ENCODE assay signal across 22 mouse cellular contexts in genomic region chr5:36839602-36840001, GRCm38 (mm10). TPM values are rescaled to one million over a fixed set of nuclear protein-coding genes. Genes with fewer than 3 reads are reported as not detected.
A peak's percentile ranks its signal among the peaks of the same experiment; 100 is the strongest.
DNase-seq lines count a peak whose midpoint lies in the region; ATAC-seq lines count a peak whose summit lies in the region.
"Had no signal": no experiment of that assay in that cellular context is flagged by ENCODE, and none has a peak within 500 bp of the region (broad histone marks: within the 10 kb centered on the region; RNA-seq: fewer than 3 reads in every experiment).

No protein-coding gene starts in this region.

- no peak overlapping the region for H3K4me2 ChIP-seq in embryonic facial prominence, embryonic 14.5 days (ENCODE audit: low read depth, low read length)
- H3K4me2 ChIP-seq: embryonic facial prominence, embryonic 12.5 days; embryonic facial prominence, embryonic 15.5 days; forebrain, embryonic 12.5 days had no signal

- H3K27me3 ChIP-seq in embryonic facial prominence, embryonic 14.5 days (replicated peaks; ENCODE audit: control insufficient read depth, insufficient read depth, low read length): no peaks in the 10 kb centered on the region
- no peaks in the 10 kb centered on the region for H3K27me3 ChIP-seq in embryonic facial prominence, embryonic 10.5 days (replicated peaks; ENCODE audit: low read depth, poor library complexity, severe bottlenecking)
- H3K27me3 ChIP-seq: embryonic facial prominence, embryonic 12.5 days; embryonic facial prominence, embryonic 15.5 days; forebrain, embryonic 12.5 days; Patski had no signal

- no peak overlapping the region for H3K4me3 ChIP-seq in embryonic facial prominence, embryonic 14.5 days (ENCODE audit: low read depth, low read length)
- no peak overlapping the region for H3K4me3 ChIP-seq in embryonic facial prominence, embryonic 10.5 days
- H3K4me3 ChIP-seq: embryonic facial prominence, embryonic 12.5 days; embryonic facial prominence, embryonic 15.5 days; erythroblast, embryonic 14.5 days; forebrain, embryonic 10.5 days; forebrain, embryonic 12.5 days had no signal

- peak; percentile 14 for DNase-seq in embryonic facial prominence, embryonic 14.5 days (ENCODE audit: low spot score)
- no peak for DNase-seq in embryonic facial prominence, embryonic 10.5 days (ENCODE audit: low spot score)
- peak; percentile 10 for DNase-seq in CD4-positive helper T cell, adult 2 months (ENCODE audit: low read depth, low spot score)
- peak; percentile 76 to 86 for DNase-seq in natural killer cell, adult 2 months (ENCODE audit: low spot score in 2 of 2)
- DNase-seq in embryo, embryonic 10 days (ENCODE audit: low spot score): no peak
- no peak for DNase-seq in thymus, adult 18-20 months
- DNase-seq: adrenal gland, adult 8-10 months; adrenal gland, postnatal 14 days; adrenal gland, postnatal 36 days; embryo, embryonic 11 days had no signal

- 55% methylated on average over 8 of the region's 8 CpGs for WGBS in embryonic facial prominence, embryonic 14.5 days
- WGBS in embryonic facial prominence, embryonic 10.5 days: 73% methylated on average over 8 of the region's 8 CpGs

- H3K27ac ChIP-seq in embryonic facial prominence, embryonic 14.5 days (replicated peaks; ENCODE audit: low read depth, low read length): no peak overlapping the region
- H3K27ac ChIP-seq in embryonic facial prominence, embryonic 10.5 days (replicated peaks): no peak overlapping the region
- H3K27ac ChIP-seq: embryonic facial prominence, embryonic 12.5 days; embryonic facial prominence, embryonic 15.5 days; forebrain, embryonic 10.5 days; forebrain, embryonic 12.5 days had no signal

- no peak overlapping the region for H3K9ac ChIP-seq in embryonic facial prominence, embryonic 14.5 days (ENCODE audit: low read depth, low read length)
- H3K9ac ChIP-seq: embryonic facial prominence, embryonic 12.5 days; embryonic facial prominence, embryonic 15.5 days; forebrain, embryonic 12.5 days had no signal

- no peaks in the 10 kb centered on the region for H3K9me3 ChIP-seq in embryonic facial prominence, embryonic 14.5 days (ENCODE audit: control insufficient read depth, low read length)
- no peaks in the 10 kb centered on the region for H3K9me3 ChIP-seq in embryonic facial prominence, embryonic 10.5 days
- H3K9me3 ChIP-seq: embryonic facial prominence, embryonic 12.5 days; embryonic facial prominence, embryonic 15.5 days; forebrain, embryonic 10.5 days; forebrain, embryonic 12.5 days; G1E had no signal

- H3K4me1 ChIP-seq in embryonic facial prominence, embryonic 14.5 days (ENCODE audit: control insufficient read depth, insufficient read depth, low read length): no peaks in the 10 kb centered on the region; the same call in 1 of the 2 replicates
- H3K4me1 ChIP-seq in embryonic facial prominence, embryonic 10.5 days: no peaks in the 10 kb centered on the region
- H3K4me1 ChIP-seq: embryonic facial prominence, embryonic 12.5 days; forebrain, embryonic 10.5 days; forebrain, embryonic 12.5 days had no signal

- no peak for ATAC-seq in embryonic facial prominence, embryonic 14.5 days (ENCODE audit: low read depth)
- ATAC-seq in megakaryocyte, adult 5-6 weeks (ENCODE audit: poor library complexity, severe bottlenecking): peak; percentile 66
- ATAC-seq in granulocyte monocyte progenitor cell, adult 5-6 weeks (replicated peaks; ENCODE audit: poor library complexity, severe bottlenecking): no peak
- ATAC-seq: activated CD4-positive, CD25-positive, alpha-beta regulatory T cell, adult 4 months; CD4-positive, CD25-positive, alpha-beta regulatory T cell, adult 4 months; Patski had no signal

- H3K36me3 ChIP-seq in embryonic facial prominence, embryonic 14.5 days (ENCODE audit: control insufficient read depth, insufficient read depth, low read length): no peaks in the 10 kb centered on the region
- no peaks in the 10 kb centered on the region for H3K36me3 ChIP-seq in embryonic facial prominence, embryonic 10.5 days (replicated peaks)
- H3K36me3 ChIP-seq: embryonic facial prominence, embryonic 12.5 days; embryonic facial prominence, embryonic 15.5 days; forebrain, embryonic 10.5 days; forebrain, embryonic 12.5 days; G1E had no signal

RNA-seq across cellular contexts. Expression of gene Man2b2, which starts 9.1 kb away (rescaled TPM):
- polyA plus RNA-seq in embryonic facial prominence, embryonic 14.5 days (2014; fragmentation: Nextera tagmentation; extraction: Ambion mirVana): 22.2 and 24.2 TPM in 2 replicates
- 9.6 and 11.1 TPM in 2 replicates for polyA plus RNA-seq in embryonic facial prominence, embryonic 10.5 days (2016; fragmentation: Nextera tagmentation; extraction: Ambion mirVana)
- 29.5 and 42.3 TPM in 2 replicates for total RNA-seq in megakaryocyte, adult 5-6 weeks (2015)
- 19.7 and 23.9 TPM in 2 replicates for total RNA-seq in megakaryocyte, adult 5-6 weeks (2017)
- 36.0 TPM in 2 replicates for total RNA-seq in granulocyte monocyte progenitor cell, adult 5-6 weeks (2014; fragmentation: Nextera tagmentation)
- 18.8 and 24.7 TPM in 2 replicates for total RNA-seq in granulocyte monocyte progenitor cell, adult 5-6 weeks (2017)

RNA-seq across cellular contexts. Expression of gene Ppp2r2c, which starts 28.7 kb away (rescaled TPM):
- 2.9 and 3.1 TPM in 2 replicates for polyA plus RNA-seq in embryonic facial prominence, embryonic 14.5 days (2014; fragmentation: Nextera tagmentation; extraction: Ambion mirVana)
- polyA plus RNA-seq in embryonic facial prominence, embryonic 10.5 days (2016; fragmentation: Nextera tagmentation; extraction: Ambion mirVana): 0.73 and 1.2 TPM in 2 replicates
- not detected in 2 replicates for total RNA-seq in megakaryocyte, adult 5-6 weeks (2015)
- not detected in 2 replicates for total RNA-seq in megakaryocyte, adult 5-6 weeks (2017)
- total RNA-seq in granulocyte monocyte progenitor cell, adult 5-6 weeks (2014; fragmentation: Nextera tagmentation): not detected in 2 replicates
- not detected in 2 replicates for total RNA-seq in granulocyte monocyte progenitor cell, adult 5-6 weeks (2017)
- polyA plus RNA-seq: activated CD4-positive, CD25-positive, alpha-beta regulatory T cell, adult 4 months; C2C12; CD4-positive, CD25-positive, alpha-beta regulatory T cell, adult 4 months; erythroblast, embryonic 14.5 days; G1E had no signal

RNA-seq across cellular contexts. Expression of gene Mrfap1, which starts 43.0 kb away (rescaled TPM):
- 582 TPM in 2 replicates for polyA plus RNA-seq in embryonic facial prominence, embryonic 14.5 days (2014; fragmentation: Nextera tagmentation; extraction: Ambion mirVana)
- 494 and 508 TPM in 2 replicates for polyA plus RNA-seq in embryonic facial prominence, embryonic 10.5 days (2016; fragmentation: Nextera tagmentation; extraction: Ambion mirVana)
- total RNA-seq in megakaryocyte, adult 5-6 weeks (2015): 194 and 201 TPM in 2 replicates
- total RNA-seq in megakaryocyte, adult 5-6 weeks (2017): 227 and 275 TPM in 2 replicates
- 182 and 191 TPM in 2 replicates for total RNA-seq in granulocyte monocyte progenitor cell, adult 5-6 weeks (2014; fragmentation: Nextera tagmentation)
- total RNA-seq in granulocyte monocyte progenitor cell, adult 5-6 weeks (2017): 337 and 373 TPM in 2 replicates

Comparison
In these comparisons a context has a peak if more than half of its experiments do, and no peak if none do; other contexts are left out.
1. DNase-seq: peak in embryonic facial prominence, embryonic 14.5 days (single experiment), CD4-positive helper T cell, adult 2 months (single experiment) and natural killer cell, adult 2 months (2 of 2); none in embryonic facial prominence, embryonic 10.5 days (single experiment), embryo, embryonic 10 days (single experiment) and thymus, adult 18-20 months (0 of 2).